Mouse (Mus musculus) kidney, embryonic 16.5 days (tissue): ENCODE data around the gene Elovl7. TPM values are rescaled to one million over a fixed set of nuclear protein-coding genes. Genes with fewer than 3 reads are reported as not detected.

Experiments
- ATAC-seq: fragments of 200-750 bp; cut with Nextera tagmentation; 2 replicates; pipeline ENCODE4 v1.8.0; 2017; ENCODE audit warnings: moderate TSS enrichment; ENCODE audit not compliant: low FRiP score, low TSS enrichment
- H3K27ac ChIP-seq: fragments of 300-500 bp; sonication (generic); 2 replicates; pipeline ENCODE4 v1.5.1; 2014; ENCODE audit warnings: low read length
- H3K27me3 ChIP-seq: fragments of 300-500 bp; sonication (generic); 2 replicates; pipeline ENCODE4 v1.6.1; 2014; ENCODE audit warnings: low read length, control low read depth, mixed read lengths; ENCODE audit not compliant: insufficient read depth
- H3K36me3 ChIP-seq: fragments of 300-500 bp; sonication (generic); 2 replicates; pipeline ENCODE4 v1.6.1; 2014; ENCODE audit warnings: low read length, control low read depth, mixed read lengths; ENCODE audit not compliant: insufficient read depth
- H3K4me1 ChIP-seq: fragments of 300-500 bp; sonication (generic); 2 replicates; pipeline ENCODE4 v1.6.1; 2014; ENCODE audit warnings: low read length, control low read depth, mixed read lengths; ENCODE audit not compliant: insufficient read depth
- H3K4me2 ChIP-seq: fragments of 300-500 bp; sonication (generic); replicated peaks from 2 replicates; pipeline ENCODE4 v1.6.1; 2014; ENCODE audit warnings: low read depth, low read length
- H3K4me3 ChIP-seq: fragments of 300-500 bp; sonication (generic); 2 replicates; pipeline ENCODE4 v1.5.1; 2014; ENCODE audit warnings: mild to moderate bottlenecking, low read length
- H3K9ac ChIP-seq: fragments of 300-500 bp; sonication (generic); replicated peaks from 2 replicates; pipeline ENCODE4 v1.6.1; 2014; ENCODE audit warnings: low read length
- H3K9me3 ChIP-seq: fragments of 300-500 bp; sonication (generic); 2 replicates; pipeline ENCODE4 v1.6.1; 2016; ENCODE audit warnings: low read length, control low read depth
- WGBS: fragments of 180-500 bp; shearing (Covaris S2); extraction: QIAGEN DNeasy Blood & Tissue Kit; methylation state at CpG from one replicate; pipeline ENCODE4 v1.1.7; 2014; 5-methylcytosine and 5-hydroxymethylcytosine counted together
- polyA plus RNA-seq: library from polyadenylated mRNA; unstranded; fragments of >200 nt; fragmentation: Nextera tagmentation; extraction: Ambion mirVana; gene quantifications from 2 replicates; pipeline ENCODE4 v1.2.1, GENCODE M21; 2015

Gene Elovl7
- polyA plus RNA-seq, 1 experiment from 2014 or later: 22.0 TPM

GRCm38 (mm10) chr13:108229634-108230330 is 15.6 kb downstream of the Elovl7 start:
- Histone ChIP-seq H3K27me3 (no peaks in the 10 kb centered on the region), H3K4me2 (no peak overlapping the region), H3K27ac (peak overlapping the region; percentile 56; the same call in 1 of the 2 replicates), H3K9me3 (no peaks in the 10 kb centered on the region), H3K4me1 (0 out of 2 replicates have a peak, but pooled peaks cover 7% of the 10 kb centered on the region), H3K9ac (no peak overlapping the region), H3K36me3 (no peaks in the 10 kb centered on the region), H3K4me3 (no peak overlapping the region)
- ATAC-seq: peak; percentile 65; the same call in 1 of the 2 replicates
- 64% methylated on average over 6 of the region's 6 CpGs for WGBS

- 47% methylated on average over 4 of the region's 4 CpGs for WGBS
- no peak for ATAC-seq
Measured at GRCm38 (mm10) chr13:108240012-108240411, 25.8 kb downstream of the Elovl7 start.

GRCm38 (mm10) chr13:108241715-108242114 is 27.5 kb downstream of the Elovl7 start:
- no peak overlapping the region for H3K9ac ChIP-seq
- no peaks in the 10 kb centered on the region for H3K27me3 ChIP-seq
- no peak overlapping the region for H3K4me3 ChIP-seq
- ATAC-seq: no peak
- no peak overlapping the region for H3K27ac ChIP-seq
- no peak overlapping the region for H3K4me2 ChIP-seq
- H3K9me3 ChIP-seq: 0 out of 2 replicates have a peak, but pooled peaks cover 2% of the 10 kb centered on the region
- H3K4me1 ChIP-seq: peaks cover 4% of the 10 kb centered on the region; the same call in 1 of the 2 replicates
- H3K36me3 ChIP-seq: no peaks in the 10 kb centered on the region
- WGBS: 76% methylated on average over 5 of the region's 5 CpGs

More at GRCm38 (mm10) chr13:108240012-108240411, 25.8 kb downstream of the Elovl7 start:
- Histone ChIP-seq H3K27ac (no peak overlapping the region), H3K36me3 (no peaks in the 10 kb centered on the region), H3K4me1 (no peaks in the 10 kb centered on the region), H3K9ac (no peak overlapping the region), H3K9me3 (0 out of 2 replicates have a peak, but pooled peaks cover 2% of the 10 kb centered on the region), H3K27me3 (no peaks in the 10 kb centered on the region), H3K4me3 (no peak overlapping the region), H3K4me2 (no peak overlapping the region)

GRCm38 (mm10) chr13:108245086-108245697 is 31.0 kb downstream of the Elovl7 start:
- H3K4me1 ChIP-seq: peaks cover 4% of the 10 kb centered on the region; the same call in 1 of the 2 replicates
- peak; percentile 85 for ATAC-seq
- no peaks in the 10 kb centered on the region for H3K9me3 ChIP-seq
- no peak overlapping the region for H3K4me3 ChIP-seq
- 65% methylated on average over 11 of the region's 11 CpGs for WGBS
- H3K27me3 ChIP-seq: no peaks in the 10 kb centered on the region
- no peak overlapping the region for H3K4me2 ChIP-seq
- H3K9ac ChIP-seq: no peak overlapping the region
- H3K36me3 ChIP-seq: no peaks in the 10 kb centered on the region
- H3K27ac ChIP-seq: peak overlapping the region; percentile 71

GRCm38 (mm10) chr13:108251106-108251505 is 36.9 kb downstream of the Elovl7 start:
- WGBS: 89% methylated on average over 5 of the region's 5 CpGs
- Histone ChIP-seq H3K4me1 (no peaks in the 10 kb centered on the region), H3K9me3 (no peaks in the 10 kb centered on the region), H3K4me3 (no peak overlapping the region), H3K36me3 (no peaks in the 10 kb centered on the region), H3K4me2 (no peak overlapping the region), H3K9ac (no peak overlapping the region), H3K27ac (no peak overlapping the region), H3K27me3 (no peaks in the 10 kb centered on the region)
- no peak for ATAC-seq

- Histone ChIP-seq H3K4me3 (no peak overlapping the region), H3K4me1 (no peaks in the 10 kb centered on the region), H3K36me3 (no peaks in the 10 kb centered on the region), H3K4me2 (no peak overlapping the region), H3K27ac (no peak overlapping the region), H3K27me3 (no peaks in the 10 kb centered on the region), H3K9ac (no peak overlapping the region), H3K9me3 (no peaks in the 10 kb centered on the region)
- whole genome bisulfite sequencing: 75% methylated on average over 5 of the region's 5 CpGs
- no peak; the same call in 1 of the 2 replicates for ATAC-seq
Measured at GRCm38 (mm10) chr13:108253977-108254376, 39.8 kb downstream of the Elovl7 start.

- Histone ChIP-seq H3K4me3 (no peak overlapping the region), H3K4me2 (no peak overlapping the region), H3K9me3 (no peaks in the 10 kb centered on the region), H3K9ac (no peak overlapping the region), H3K4me1 (no peaks in the 10 kb centered on the region), H3K27ac (no peak overlapping the region), H3K36me3 (no peaks in the 10 kb centered on the region), H3K27me3 (no peaks in the 10 kb centered on the region)
- WGBS: 64% methylated on average over 8 of the region's 8 CpGs
- ATAC-seq: no peak
Measured at GRCm38 (mm10) chr13:108263042-108263441, 48.8 kb downstream of the Elovl7 start.

- H3K27me3 ChIP-seq: no peaks in the 10 kb centered on the region
- no peaks in the 10 kb centered on the region for H3K9me3 ChIP-seq
- no peak for ATAC-seq
- no peak overlapping the region for H3K4me2 ChIP-seq
- H3K4me3 ChIP-seq: no peak overlapping the region
- no peaks in the 10 kb centered on the region for H3K36me3 ChIP-seq
- no peaks in the 10 kb centered on the region for H3K4me1 ChIP-seq
- 80% methylated on average over 4 of the region's 4 CpGs for WGBS
- H3K9ac ChIP-seq: no peak overlapping the region
- H3K27ac ChIP-seq: no peak overlapping the region
Measured at GRCm38 (mm10) chr13:108265394-108265793, 51.2 kb downstream of the Elovl7 start.

GRCm38 (mm10) chr13:108267841-108268634 is 53.8 kb downstream of the Elovl7 start:
- 73% methylated on average over 9 of the region's 9 CpGs for WGBS

More at GRCm38 (mm10) chr13:108267841-108268634, 53.8 kb downstream of the Elovl7 start:
- ATAC-seq: no peak
- Histone ChIP-seq H3K9ac (no peak overlapping the region), H3K4me2 (no peak overlapping the region), H3K27ac (no peak overlapping the region), H3K4me1 (peaks cover 9% of the 10 kb centered on the region), H3K4me3 (no peak overlapping the region), H3K9me3 (no peaks in the 10 kb centered on the region), H3K36me3 (no peaks in the 10 kb centered on the region), H3K27me3 (no peaks in the 10 kb centered on the region)
